7 mouse cellular contexts compared by ENCODE assay signal in genomic region chr17:46253452-46254084, GRCm38 (mm10). TPM values are rescaled to one million over a fixed set of nuclear protein-coding genes. Genes with fewer than 3 reads are reported as not detected.
DNase-seq lines count a peak whose midpoint lies in the region; ATAC-seq lines count a peak whose summit lies in the region.

TSS of gene Lrrc73 (plus strand) at chr17:46253531.

- peak within 1 kb of the TSS; percentile 80 for H3K4me3 ChIP-seq in embryonic facial prominence, embryonic 10.5 days
- peak within 1 kb of the TSS; percentile 74 for H3K4me3 ChIP-seq in limb, embryonic 10.5 days
- peak within 1 kb of the TSS; percentile 76 for H3K4me3 ChIP-seq in midbrain, embryonic 12.5 days

- H3K9me3 ChIP-seq in embryonic facial prominence, embryonic 10.5 days: no peaks in the 10 kb centered on the region
- H3K9me3 ChIP-seq in limb, embryonic 10.5 days (replicated peaks): no peaks in the 10 kb centered on the region
- H3K9me3 ChIP-seq in midbrain, embryonic 12.5 days: no peaks in the 10 kb centered on the region

- WGBS in embryonic facial prominence, embryonic 10.5 days: 2% methylated on average over 48 of the region's 48 CpGs
- WGBS in limb, embryonic 10.5 days: 2% methylated on average over 48 of the region's 48 CpGs
- WGBS in midbrain, embryonic 12.5 days: 2% methylated on average over 42 of the region's 48 CpGs

- peak within 1 kb of the TSS; percentile 75 for H3K9ac ChIP-seq in midbrain, embryonic 12.5 days (replicated peaks)

- peak within 1 kb of the TSS; percentile 78 for H3K27ac ChIP-seq in embryonic facial prominence, embryonic 10.5 days (replicated peaks)
- peak within 1 kb of the TSS; percentile 47 for H3K27ac ChIP-seq in limb, embryonic 10.5 days
- H3K27ac ChIP-seq in midbrain, embryonic 12.5 days (replicated peaks): peak within 1 kb of the TSS; percentile 69; the same call in 1 of the 2 replicates

- H3K27me3 ChIP-seq in embryonic facial prominence, embryonic 10.5 days (replicated peaks; ENCODE audit: low read depth, poor library complexity, severe bottlenecking): peaks cover 35% of the 10 kb centered on the region
- H3K27me3 ChIP-seq in limb, embryonic 10.5 days (ENCODE audit: low read depth, poor library complexity, severe bottlenecking): peaks cover 35% of the 10 kb centered on the region
- peaks cover 21% of the 10 kb centered on the region for H3K27me3 ChIP-seq in midbrain, embryonic 12.5 days

- peak; percentile 96 for DNase-seq in adrenal gland, postnatal 14 days
- peak; percentile 94 for DNase-seq in embryonic facial prominence, embryonic 10.5 days (ENCODE audit: low spot score)
- peak; percentile 82 for DNase-seq in kidney, adult 11 months
- DNase-seq in limb, embryonic 10.5 days (ENCODE audit: low spot score): peak; percentile 97
- DNase-seq in skeletal muscle tissue, adult 2 months (ENCODE audit: low read depth, low spot score): peak; percentile 71

- peak; percentile 84 for ATAC-seq in granulocyte monocyte progenitor cell, adult 5-6 weeks (replicated peaks; ENCODE audit: poor library complexity, severe bottlenecking)
- ATAC-seq in midbrain, embryonic 12.5 days (ENCODE audit: low FRiP score, low read depth): peak; percentile 84

- peaks cover 63% of the 10 kb centered on the region for H3K36me3 ChIP-seq in embryonic facial prominence, embryonic 10.5 days (replicated peaks)
- peaks cover 61% of the 10 kb centered on the region for H3K36me3 ChIP-seq in limb, embryonic 10.5 days
- H3K36me3 ChIP-seq in midbrain, embryonic 12.5 days: peaks cover 50% of the 10 kb centered on the region

- H3K4me2 ChIP-seq in midbrain, embryonic 12.5 days (replicated peaks): peak within 1 kb of the TSS; percentile 98

- peaks cover 38% of the 10 kb centered on the region for H3K4me1 ChIP-seq in embryonic facial prominence, embryonic 10.5 days
- peaks cover 28% of the 10 kb centered on the region for H3K4me1 ChIP-seq in limb, embryonic 10.5 days
- peaks cover 28% of the 10 kb centered on the region for H3K4me1 ChIP-seq in midbrain, embryonic 12.5 days

RNA-seq across cellular contexts. Expression of gene Lrrc73, which starts in this region (rescaled TPM):
- 3.7 and 4.8 TPM in 2 replicates for total RNA-seq in adrenal gland, postnatal 14 days (2021)
- polyA plus RNA-seq in embryonic facial prominence, embryonic 10.5 days (2016; fragmentation: Nextera tagmentation; extraction: Ambion mirVana): 0.67 and 0.86 TPM in 2 replicates
- total RNA-seq in granulocyte monocyte progenitor cell, adult 5-6 weeks (2014; fragmentation: Nextera tagmentation): 1.8 and 3.5 TPM in 2 replicates
- total RNA-seq in granulocyte monocyte progenitor cell, adult 5-6 weeks (2017): not detected in 2 replicates
- polyA plus RNA-seq in limb, embryonic 10.5 days (2016; fragmentation: Nextera tagmentation; extraction: Ambion mirVana): 0.25 and 0.44 TPM in 2 replicates
- 3.3 and 4.2 TPM in 2 replicates for polyA plus RNA-seq in midbrain, embryonic 12.5 days (2016; fragmentation: Nextera tagmentation; extraction: Ambion mirVana)

Comparison
In these comparisons a context has a peak if more than half of its experiments do, and no peak if none do; other contexts are left out.
1. Peak in every context shown above with its lines: DNase-seq, ATAC-seq, H3K4me3 ChIP-seq and H3K27ac ChIP-seq.
2. Peak in DNase-seq, H3K4me3 ChIP-seq and H3K27ac ChIP-seq in embryonic facial prominence, embryonic 10.5 days; RNA of the gene not detected or under 1 TPM.
3. Peak in DNase-seq, H3K4me3 ChIP-seq and H3K27ac ChIP-seq in limb, embryonic 10.5 days; RNA of the gene not detected or under 1 TPM.